Mouse (Mus musculus) spleen, adult 2 months (tissue): Measurements from ENCODE around the gene Thsd7a.

Experiments used
- CTCF ChIP-seq: fragments of 200-500 bp; IDR thresholded peaks from 2 replicates; pipeline ENCODE4 v1.5.1; 2011; ENCODE audit warnings: mild to moderate bottlenecking, inconsistent platforms; ENCODE audit not compliant: insufficient read depth, insufficient read length, insufficient replicate concordance; ENCODE audit errors: extremely low read depth
- POLR2A ChIP-seq: fragments of 200-500 bp; IDR thresholded peaks from 2 replicates; pipeline ENCODE4 v1.6.1; 2011; ENCODE audit warnings: low read depth, low read length, inconsistent platforms

GRCm38 (mm10) chr6:12499866-12500265 lies 249.3 kb downstream of the Thsd7a start:
- TF ChIP-seq POLR2A (no peak), CTCF (no peak)
